Mouse (Mus musculus) stomach, embryonic 16.5 days (tissue): ENCODE data around the gene Cux2. TPM values are rescaled to one million over a fixed set of nuclear protein-coding genes. Genes with fewer than 3 reads are reported as not detected.

Experiments
- ATAC-seq: fragments of 200-750 bp; cut with Nextera tagmentation; 2 replicates; pipeline ENCODE4 v1.8.0; 2017; ENCODE audit warnings: moderate number of reproducible peaks, moderate TSS enrichment; ENCODE audit not compliant: insufficient read depth, low FRiP score
- H3K27ac ChIP-seq: fragments of 300-500 bp; sonication (generic); 2 replicates; pipeline ENCODE4 v1.5.1; 2014; ENCODE audit warnings: low read length
- H3K27me3 ChIP-seq: fragments of 300-500 bp; sonication (generic); 2 replicates; pipeline ENCODE4 v1.6.1; 2014; ENCODE audit warnings: low read length, control low read depth, mixed read lengths; ENCODE audit not compliant: control insufficient read depth, insufficient read depth
- H3K36me3 ChIP-seq: fragments of 300-500 bp; sonication (generic); 2 replicates; pipeline ENCODE4 v1.6.1; 2014; ENCODE audit warnings: low read length; ENCODE audit not compliant: control insufficient read depth, insufficient read depth
- H3K4me1 ChIP-seq: fragments of 300-500 bp; sonication (generic); 2 replicates; pipeline ENCODE4 v1.6.1; 2014; ENCODE audit warnings: low read length, control low read depth, mixed read lengths; ENCODE audit not compliant: control insufficient read depth, insufficient read depth
- H3K4me2 ChIP-seq: fragments of 300-500 bp; sonication (generic); 2 replicates; pipeline ENCODE4 v1.6.1; 2014; ENCODE audit warnings: low read depth, low read length, mixed read lengths
- H3K4me3 ChIP-seq: fragments of 300-500 bp; sonication (generic); replicated peaks from 2 replicates; pipeline ENCODE4 v1.5.1; 2014; ENCODE audit warnings: mild to moderate bottlenecking, low read length
- H3K9ac ChIP-seq: fragments of 300-500 bp; sonication (generic); 2 replicates; pipeline ENCODE4 v1.6.1; 2014; ENCODE audit warnings: low read length
- H3K9me3 ChIP-seq: fragments of 300-500 bp; sonication (generic); replicated peaks from 2 replicates; pipeline ENCODE4 v1.6.1; 2016; ENCODE audit warnings: low read length, control low read depth; ENCODE audit not compliant: control insufficient read depth
- WGBS: fragments of 180-500 bp; shearing (Covaris S2); extraction: QIAGEN DNeasy Blood & Tissue Kit; methylation state at CpG from one replicate; pipeline ENCODE4 v1.1.7; 2014; 5-methylcytosine and 5-hydroxymethylcytosine counted together
- polyA plus RNA-seq: library from polyadenylated mRNA; unstranded; fragments of >200 nt; fragmentation: Nextera tagmentation; extraction: Ambion mirVana; gene quantifications from 2 replicates; pipeline ENCODE4 v1.2.1, GENCODE M21; 2015

Cux2 gene
- polyA plus RNA-seq, 1 experiment from 2014 or later = 3.5 TPM

GRCm38 (mm10) chr5:122084470-122084869 lies 34.6 kb upstream of the Cux2 start:
- H3K9me3 ChIP-seq = no peaks in the 10 kb centered on the region
- no peaks in the 10 kb centered on the region for H3K4me1 ChIP-seq
- no peak overlapping the region for H3K27ac ChIP-seq
- H3K4me2 ChIP-seq = no peak overlapping the region
- no peaks in the 10 kb centered on the region for H3K36me3 ChIP-seq
- ATAC-seq = no peak
- H3K9ac ChIP-seq = no peak overlapping the region
- 62% methylated on average over 3 of the region's 3 CpGs for WGBS
- no peaks in the 10 kb centered on the region for H3K27me3 ChIP-seq
- H3K4me3 ChIP-seq = no peak overlapping the region

GRCm38 (mm10) chr5:122083282-122083681 lies 33.4 kb upstream of the Cux2 start:
- Histone ChIP-seq H3K4me3 (no peak overlapping the region), H3K4me1 (no peaks in the 10 kb centered on the region), H3K27ac (no peak overlapping the region), H3K36me3 (no peaks in the 10 kb centered on the region), H3K9ac (no peak overlapping the region), H3K4me2 (no peak overlapping the region), H3K27me3 (no peaks in the 10 kb centered on the region), H3K9me3 (no peaks in the 10 kb centered on the region)
- ATAC-seq = no peak
- WGBS = 91% methylated on average over 2 of the region's 2 CpGs

- Histone ChIP-seq H3K4me3 (no peak overlapping the region), H3K9ac (no peak overlapping the region), H3K27me3 (no peaks in the 10 kb centered on the region), H3K4me1 (no peaks in the 10 kb centered on the region), H3K36me3 (no peaks in the 10 kb centered on the region), H3K4me2 (no peak overlapping the region), H3K27ac (no peak overlapping the region), H3K9me3 (no peaks in the 10 kb centered on the region)
- WGBS = 84% methylated on average over 13 of the region's 13 CpGs
- no peak for ATAC-seq
Measured at GRCm38 (mm10) chr5:122081471-122081870, 31.6 kb upstream of the Cux2 start.

- Histone ChIP-seq H3K27me3 (no peaks in the 10 kb centered on the region), H3K27ac (no peak overlapping the region), H3K9me3 (no peaks in the 10 kb centered on the region), H3K36me3 (no peaks in the 10 kb centered on the region), H3K9ac (no peak overlapping the region), H3K4me1 (no peaks in the 10 kb centered on the region), H3K4me2 (no peak overlapping the region), H3K4me3 (no peak overlapping the region)
- ATAC-seq = peak; percentile 81
- WGBS = 38% methylated on average over 11 of the region's 11 CpGs
Measured at GRCm38 (mm10) chr5:122080930-122081329, 31.0 kb upstream of the Cux2 start.

GRCm38 (mm10) chr5:122079796-122080195 lies 29.9 kb upstream of the Cux2 start:
- 80% methylated on average over 7 of the region's 7 CpGs for WGBS

GRCm38 (mm10) chr5:122077244-122077643 lies 27.3 kb upstream of the Cux2 start:
- no peak for ATAC-seq

More at GRCm38 (mm10) chr5:122079796-122080195, 29.9 kb upstream of the Cux2 start:
- Histone ChIP-seq H3K4me3 (no peak overlapping the region), H3K4me1 (no peaks in the 10 kb centered on the region), H3K9me3 (no peaks in the 10 kb centered on the region), H3K27ac (no peak overlapping the region), H3K9ac (no peak overlapping the region), H3K27me3 (no peaks in the 10 kb centered on the region), H3K36me3 (no peaks in the 10 kb centered on the region), H3K4me2 (no peak overlapping the region)
- no peak for ATAC-seq

GRCm38 (mm10) chr5:122075736-122076135 lies 25.8 kb upstream of the Cux2 start:
- Histone ChIP-seq H3K36me3 (no peaks in the 10 kb centered on the region), H3K27ac (no peak overlapping the region), H3K4me2 (no peak overlapping the region), H3K4me1 (no peaks in the 10 kb centered on the region), H3K9ac (no peak overlapping the region), H3K27me3 (no peaks in the 10 kb centered on the region), H3K9me3 (no peaks in the 10 kb centered on the region), H3K4me3 (no peak overlapping the region)
- WGBS = 51% methylated on average over 3 of the region's 3 CpGs
- ATAC-seq = no peak

More at GRCm38 (mm10) chr5:122077244-122077643, 27.3 kb upstream of the Cux2 start:
- Histone ChIP-seq H3K4me2 (no peak overlapping the region), H3K36me3 (no peaks in the 10 kb centered on the region), H3K4me1 (no peaks in the 10 kb centered on the region), H3K9me3 (no peaks in the 10 kb centered on the region), H3K27ac (no peak overlapping the region), H3K27me3 (no peaks in the 10 kb centered on the region), H3K9ac (no peak overlapping the region), H3K4me3 (no peak overlapping the region)
- 80% methylated on average over 4 of the region's 4 CpGs for WGBS

- no peak for ATAC-seq
- no peaks in the 10 kb centered on the region for H3K27me3 ChIP-seq
- H3K9me3 ChIP-seq = no peaks in the 10 kb centered on the region
- no peak overlapping the region for H3K27ac ChIP-seq
- H3K9ac ChIP-seq = no peak overlapping the region
- no peak overlapping the region for H3K4me2 ChIP-seq
- WGBS = 79% methylated on average over 4 of the region's 4 CpGs
- no peak overlapping the region for H3K4me3 ChIP-seq
- H3K4me1 ChIP-seq = no peaks in the 10 kb centered on the region
- H3K36me3 ChIP-seq = no peaks in the 10 kb centered on the region
Measured at GRCm38 (mm10) chr5:122071997-122072396, 22.1 kb upstream of the Cux2 start.

GRCm38 (mm10) chr5:122070963-122071800 lies 21.3 kb upstream of the Cux2 start:
- WGBS = 58% methylated on average over 16 of the region's 16 CpGs
- Histone ChIP-seq H3K36me3 (no peaks in the 10 kb centered on the region), H3K27ac (no peak overlapping the region)

More at GRCm38 (mm10) chr5:122070963-122071800, 21.3 kb upstream of the Cux2 start:
- Histone ChIP-seq H3K9ac (no peak overlapping the region), H3K4me2 (no peak overlapping the region), H3K27me3 (no peaks in the 10 kb centered on the region), H3K9me3 (no peaks in the 10 kb centered on the region), H3K4me3 (no peak overlapping the region), H3K4me1 (no peaks in the 10 kb centered on the region)
- ATAC-seq = no peak
